Mouse (Mus musculus): ENCODE measurements around the gene Hand1.
"Not testable (repeated sequence)": the region's sequence is repeated elsewhere in the genome, so short reads cannot be mapped to it uniquely, and the experiment has no call there.

Hand1 gene

GRCm38 (mm10) chr11:57832552-57833201 lies at the start of gene Hand1:
Hand1 (minus strand) TSS chr11:57832818.
- no peak for DNase-seq (ENCODE audit: low spot score in 2 of 2)

- DNase-seq (ENCODE audit: low spot score in 2 of 2) = no peak
Measured at GRCm38 (mm10) chr11:57876157-57876556, 43.5 kb upstream of the Hand1 start.

- no peak for DNase-seq (ENCODE audit: low spot score in 2 of 2)
Measured at GRCm38 (mm10) chr11:57873014-57873413, 40.4 kb upstream of the Hand1 start.

GRCm38 (mm10) chr11:57868753-57869460 lies 36.3 kb upstream of the Hand1 start:
- peak in 1 of 2 experiments; percentile 17 for DNase-seq (ENCODE audit: low spot score in 2 of 2)

GRCm38 (mm10) chr11:57866466-57866865 lies 33.8 kb upstream of the Hand1 start:
- DNase-seq (ENCODE audit: low spot score in 2 of 2) = no peak

GRCm38 (mm10) chr11:57864577-57864976 lies 32.0 kb upstream of the Hand1 start:
- no peak for DNase-seq (ENCODE audit: low spot score in 2 of 2)

- DNase-seq (ENCODE audit: low spot score in 2 of 2) = no peak
Measured at GRCm38 (mm10) chr11:57862088-57862487, 29.5 kb upstream of the Hand1 start.

GRCm38 (mm10) chr11:57857709-57858108 lies 25.1 kb upstream of the Hand1 start:
- DNase-seq (ENCODE audit: low spot score in 2 of 2) = no peak

GRCm38 (mm10) chr11:57853571-57853970 lies 21.0 kb upstream of the Hand1 start:
- DNase-seq (ENCODE audit: low spot score in 2 of 2) = no peak

GRCm38 (mm10) chr11:57850931-57851330 lies 18.3 kb upstream of the Hand1 start:
- DNase-seq (ENCODE audit: low spot score in 2 of 2) = no peak

GRCm38 (mm10) chr11:57850298-57850697 lies 17.7 kb upstream of the Hand1 start:
- no peak for DNase-seq (ENCODE audit: low spot score in 2 of 2)

- DNase-seq (ENCODE audit: low spot score in 2 of 2) = no peak
Measured at GRCm38 (mm10) chr11:57847396-57847795, 14.8 kb upstream of the Hand1 start.

- not testable (repeated sequence) for DNase-seq (ENCODE audit: low spot score in 2 of 2)
Measured at GRCm38 (mm10) chr11:57846421-57847363, 14.1 kb upstream of the Hand1 start.

GRCm38 (mm10) chr11:57841391-57841790 lies 8.8 kb upstream of the Hand1 start:
- DNase-seq (ENCODE audit: low spot score in 2 of 2) = no peak

- DNase-seq (ENCODE audit: low spot score in 2 of 2) = no peak
Measured at GRCm38 (mm10) chr11:57840986-57841385, 8.4 kb upstream of the Hand1 start.

GRCm38 (mm10) chr11:57837861-57838680 lies 5.5 kb upstream of the Hand1 start:
- DNase-seq (ENCODE audit: low spot score in 2 of 2) = no peak

- no peak for DNase-seq (ENCODE audit: low spot score in 2 of 2)
Measured at GRCm38 (mm10) chr11:57836872-57837680, 4.5 kb upstream of the Hand1 start.

GRCm38 (mm10) chr11:57836401-57836800 lies 3.8 kb upstream of the Hand1 start:
- DNase-seq (ENCODE audit: low spot score in 2 of 2) = no peak

GRCm38 (mm10) chr11:57835931-57836330 lies 3.3 kb upstream of the Hand1 start:
- no peak for DNase-seq (ENCODE audit: low spot score in 2 of 2)

- DNase-seq (ENCODE audit: low spot score in 2 of 2) = no peak
Measured at GRCm38 (mm10) chr11:57835331-57835730, 2.7 kb upstream of the Hand1 start.
